ENCODE assay signal across 8 mouse cellular contexts in genomic region chr19:43524187-43525103, GRCm38 (mm10). TPM values are rescaled to one million over a fixed set of nuclear protein-coding genes. Genes with fewer than 3 reads are reported as not detected.
DNase-seq lines count a peak whose midpoint lies in the region; ATAC-seq and TF ChIP-seq lines count a peak whose summit lies in the region.

TSS of gene Got1 (minus strand) at chr19:43524605.

- ATAC-seq in G1E (ENCODE audit: extremely low read depth, insufficient number of reproducible peaks, low FRiP score, poor library complexity, severe bottlenecking), result peak; percentile 99
- peak; percentile 100 for ATAC-seq in forebrain, embryonic 16.5 days
- peak; percentile 100 for ATAC-seq in lung, embryonic 14.5 days (ENCODE audit: insufficient read depth)

- TF ChIP-seq POLR2A in olfactory bulb, adult 2 months (IDR thresholded peaks at IDR 0.05; ENCODE audit: insufficient read depth, low read depth, low read length), result peak; percentile 55
- TF ChIP-seq POLR2A in thymus, adult 2 months (IDR thresholded peaks at IDR 0.05; ENCODE audit: control insufficient read depth, extremely low read depth, insufficient read depth, low read length, poor library complexity), result peak; percentile 21; the same call in 1 of the 2 replicates

- peak within 1 kb of the TSS; percentile 83 for H3K4me3 ChIP-seq in G1E (ENCODE audit: low read depth, low read length)
- peak within 1 kb of the TSS; percentile 74 for H3K4me3 ChIP-seq in forebrain, embryonic 16.5 days (replicated peaks; ENCODE audit: low read length)
- peak within 1 kb of the TSS; percentile 86 for H3K4me3 ChIP-seq in layer of hippocampus, adult 2 months
- peak within 1 kb of the TSS; percentile 72 for H3K4me3 ChIP-seq in lung, embryonic 14.5 days (ENCODE audit: low read depth, low read length)
- peak within 1 kb of the TSS; percentile 97 for H3K4me3 ChIP-seq in olfactory bulb, adult 2 months (ENCODE audit: insufficient read depth, low read depth, low read length)
- H3K4me3 ChIP-seq in thymus, adult 2 months (ENCODE audit: control insufficient read depth, insufficient read depth, low read length), result peak within 1 kb of the TSS; percentile 64

- H3K27me3 ChIP-seq in G1E (ENCODE audit: insufficient read depth, low read length), result no peaks in the 10 kb centered on the region
- H3K27me3 ChIP-seq in forebrain, embryonic 16.5 days (replicated peaks; ENCODE audit: control insufficient read depth, insufficient read depth, low read length), result no peaks in the 10 kb centered on the region
- no peaks in the 10 kb centered on the region for H3K27me3 ChIP-seq in lung, embryonic 14.5 days (ENCODE audit: insufficient read depth, low read length)
- H3K27me3 ChIP-seq in thymus, adult 2 months (ENCODE audit: control insufficient read depth, insufficient read depth, low read length), result no peaks in the 10 kb centered on the region

- peak within 1 kb of the TSS; percentile 82 for H3K4me2 ChIP-seq in forebrain, embryonic 16.5 days (ENCODE audit: low read length)
- H3K4me2 ChIP-seq in lung, embryonic 14.5 days, result peak within 1 kb of the TSS; percentile 84

- peaks cover 53% of the 10 kb centered on the region for H3K4me1 ChIP-seq in G1E (ENCODE audit: insufficient read depth, low read depth, low read length)
- peaks cover 34% of the 10 kb centered on the region for H3K4me1 ChIP-seq in forebrain, embryonic 16.5 days (replicated peaks; ENCODE audit: control insufficient read depth, insufficient read depth, low read length)
- 0 out of 2 replicates have a peak, but pooled peaks cover 7% of the 10 kb centered on the region for H3K4me1 ChIP-seq in lung, embryonic 14.5 days (ENCODE audit: insufficient read depth)
- H3K4me1 ChIP-seq in olfactory bulb, adult 2 months (ENCODE audit: control insufficient read depth, insufficient read depth, low read length), result peaks cover 17% of the 10 kb centered on the region
- H3K4me1 ChIP-seq in thymus, adult 2 months (replicated peaks; ENCODE audit: control insufficient read depth, insufficient read depth, low read length), result peaks cover 19% of the 10 kb centered on the region

- under 1% methylated on average over 58 of the region's 58 CpGs for WGBS in forebrain, embryonic 16.5 days
- WGBS in lung, embryonic 14.5 days, result under 1% methylated on average over 58 of the region's 58 CpGs
- WGBS in olfactory bulb, adult 2 months, result under 1% methylated on average over 58 of the region's 58 CpGs
- WGBS in thymus, adult 2 months, result under 1% methylated on average over 58 of the region's 58 CpGs

- peak; percentile 96 for DNase-seq in G1E (ENCODE audit: low spot score)
- DNase-seq in cerebellum, adult 18-20 months, result peak; percentile 95 to 98
- peak; percentile 90 to 91 for DNase-seq in heart, postnatal 36 days
- peak; percentile 92 to 98 for DNase-seq in layer of hippocampus, adult 2 months (ENCODE audit: low spot score in 2 of 2)
- peak; percentile 98 for DNase-seq in lung, embryonic 14.5 days
- peak; percentile 89 for DNase-seq in thymus, adult 2 months

- H3K9ac ChIP-seq in forebrain, embryonic 16.5 days (replicated peaks; ENCODE audit: low read depth, low read length), result peak within 1 kb of the TSS; percentile 87
- H3K9ac ChIP-seq in lung, embryonic 14.5 days, result peak within 1 kb of the TSS; percentile 62

- TF ChIP-seq CTCF in G1E (IDR thresholded peaks at IDR 0.05; ENCODE audit: low read depth, low read length), result no peak
- TF ChIP-seq CTCF in layer of hippocampus, adult 2 months (conservative IDR thresholded peaks at IDR 0.05), result no peak
- TF ChIP-seq CTCF in lung, embryonic 14.5 days (IDR thresholded peaks at IDR 0.05; ENCODE audit: low read depth), result no peak
- no peak for TF ChIP-seq CTCF in olfactory bulb, adult 2 months (IDR thresholded peaks at IDR 0.05; ENCODE audit: insufficient read depth, low read depth, low read length)
- 0 out of 2 replicates have a peak, but pooled peaks have one; percentile 8 for TF ChIP-seq CTCF in thymus, adult 2 months (IDR thresholded peaks at IDR 0.05; ENCODE audit: borderline replicate concordance, control insufficient read depth, extremely low read depth, insufficient read depth, low read length, poor library complexity)

- intact Hi-C loops in heart, postnatal 36 days (cut with DNase I), result no loop called here

- peak within 1 kb of the TSS; percentile 62; the same call in 1 of the 2 replicates for H3K27ac ChIP-seq in forebrain, embryonic 16.5 days (ENCODE audit: low read length)
- peak within 1 kb of the TSS; percentile 96 for H3K27ac ChIP-seq in layer of hippocampus, adult 2 months
- H3K27ac ChIP-seq in lung, embryonic 14.5 days (ENCODE audit: low read depth), result peak within 1 kb of the TSS; percentile 60; the same call in 1 of the 2 replicates
- H3K27ac ChIP-seq in olfactory bulb, adult 2 months (ENCODE audit: insufficient read depth, low read depth, low read length), result peak within 1 kb of the TSS; percentile 98
- peak within 1 kb of the TSS; percentile 72 for H3K27ac ChIP-seq in thymus, adult 2 months (ENCODE audit: control insufficient read depth, insufficient read depth, low read length)

- no peaks in the 10 kb centered on the region for H3K9me3 ChIP-seq in G1E (replicated peaks)
- H3K9me3 ChIP-seq in forebrain, embryonic 16.5 days (ENCODE audit: control insufficient read depth, low read length), result no peaks in the 10 kb centered on the region
- no peaks in the 10 kb centered on the region for H3K9me3 ChIP-seq in lung, embryonic 14.5 days (ENCODE audit: low read depth, low read length)

- peaks cover 27% of the 10 kb centered on the region for H3K36me3 ChIP-seq in G1E (replicated peaks)
- no peaks in the 10 kb centered on the region for H3K36me3 ChIP-seq in forebrain, embryonic 16.5 days (ENCODE audit: control insufficient read depth, insufficient read depth)
- H3K36me3 ChIP-seq in lung, embryonic 14.5 days (ENCODE audit: insufficient read depth), result no peaks in the 10 kb centered on the region
- no peaks in the 10 kb centered on the region for H3K36me3 ChIP-seq in thymus, adult 2 months (ENCODE audit: control insufficient read depth, insufficient read depth, low read length)

RNA-seq across cellular contexts. Expression of gene Got1, which starts in this region (rescaled TPM):
- 44.6 and 57.9 TPM in 2 replicates for total RNA-seq in G1E (2014; fragmentation: Nextera tagmentation)
- 50.8 and 60.3 TPM in 2 replicates for total RNA-seq in G1E (2017)
- 9.8 and 12.7 TPM in 2 replicates for polyA plus RNA-seq in G1E (2012)
- 72.2 and 78.6 TPM in 2 replicates for polyA plus RNA-seq in forebrain, embryonic 16.5 days (2015; fragmentation: Nextera tagmentation; extraction: Ambion mirVana)
- total RNA-seq in heart, postnatal 36 days (2021), result 1,000 to 10,000 TPM in 1 of 2 experiments, 100 to 1,000 TPM in 1; 980 to 1,055 TPM
- total RNA-seq in layer of hippocampus, adult 2 months (2021), result 100 to 1,000 TPM; 324 to 355 TPM
- 19.5 and 23.3 TPM in 2 replicates for polyA plus RNA-seq in lung, embryonic 14.5 days (2014; fragmentation: Nextera tagmentation; extraction: Ambion mirVana)
- not detected in 2 replicates for polyA plus RNA-seq in olfactory bulb, adult 2 months (2012; ENCODE audit: insufficient read depth, insufficient read length, low replicate concordance, missing spikeins)
- polyA plus RNA-seq in thymus, adult 2 months (2012; rRNA removed), result 27.8 and 41.4 TPM in 2 replicates

Comparison
In these comparisons a context has a peak if more than half of its experiments do, and no peak if none do; other contexts are left out.
1. Peak in every context shown above with its lines: DNase-seq, ATAC-seq, H3K4me3 ChIP-seq and H3K27ac ChIP-seq.
2. RNA of gene Got1 (total RNA-seq): 980 to 1,055 TPM in heart, postnatal 36 days and 324 to 355 TPM in layer of hippocampus, adult 2 months; 44.6 to 60.3 TPM in G1E; every median in the first group is over 4 times any median in the second.